Mouse (Mus musculus) limb, embryonic 10.5 days (tissue): ENCODE measurements around the gene Gzmk. TPM values are rescaled to one million over a fixed set of nuclear protein-coding genes. Genes with fewer than 3 reads are reported as not detected.
"Not testable (repeated sequence)": the region's sequence is repeated elsewhere in the genome, so short reads cannot be mapped to it uniquely, and the experiment has no call there.

Experiments used
- DNase-seq: peaks from one replicate; pipeline ENCODE4 v3.0.0-alpha.2; 2017; ENCODE audit warnings: low spot score
- H3K27ac ChIP-seq: fragments of 300-500 bp; sonication (generic); 2 replicates; pipeline ENCODE4 v1.5.1; 2016; ENCODE audit warnings: mild to moderate bottlenecking
- H3K27me3 ChIP-seq: fragments of 300-500 bp; sonication (generic); 2 replicates; pipeline ENCODE4 v1.6.1; 2016; ENCODE audit warnings: low read depth, mild to moderate bottlenecking; ENCODE audit not compliant: poor library complexity, severe bottlenecking
- H3K36me3 ChIP-seq: fragments of 300-500 bp; sonication (generic); 2 replicates; pipeline ENCODE4 v1.6.1; 2016; ENCODE audit warnings: mild to moderate bottlenecking, moderate library complexity
- H3K4me1 ChIP-seq: fragments of 300-500 bp; sonication (generic); 2 replicates; pipeline ENCODE4 v1.6.1; 2016
- H3K4me3 ChIP-seq: fragments of 300-500 bp; sonication (generic); 2 replicates; pipeline ENCODE4 v1.5.1; 2016; ENCODE audit warnings: mild to moderate bottlenecking, moderate library complexity
- H3K9me3 ChIP-seq: fragments of 300-500 bp; sonication (generic); replicated peaks from 2 replicates; pipeline ENCODE4 v1.6.1; 2016; ENCODE audit warnings: mild to moderate bottlenecking
- WGBS: fragments of 180-500 bp; shearing (Covaris S2); methylation state at CpG from one replicate; pipeline ENCODE4 v1.1.7; 2016; 5-methylcytosine and 5-hydroxymethylcytosine counted together
- polyA plus RNA-seq: library from polyadenylated mRNA; unstranded; fragments of >200 nt; fragmentation: Nextera tagmentation; extraction: Ambion mirVana; gene quantifications from 2 replicates; pipeline ENCODE4 v1.2.1, GENCODE M21; 2016

Gene Gzmk
- not detected in 2 replicates for polyA plus RNA-seq

- WGBS = 64% methylated on average over 7 of the region's 7 CpGs
- Histone ChIP-seq H3K4me1 (no peaks in the 10 kb centered on the region), H3K4me3 (no peak within 1 kb of the TSS), H3K27ac (no peak within 1 kb of the TSS), H3K36me3 (no peaks in the 10 kb centered on the region), H3K9me3 (no peaks in the 10 kb centered on the region), H3K27me3 (no peaks in the 10 kb centered on the region)
- DNase-seq = peak; percentile 26
Observed at GRCm38 (mm10) chr13:113225811-113226210, at the start of gene Gzmk. Gzmk (minus strand) TSS chr13:113225908.

- Histone ChIP-seq H3K27ac (no peak overlapping the region), H3K9me3 (no peaks in the 10 kb centered on the region), H3K27me3 (no peaks in the 10 kb centered on the region), H3K4me3 (no peak overlapping the region), H3K36me3 (no peaks in the 10 kb centered on the region), H3K4me1 (peaks cover 6% of the 10 kb centered on the region; the same call in 1 of the 2 replicates)
- WGBS = 92% methylated on average over 8 of the region's 8 CpGs
- no peak for DNase-seq
Observed at GRCm38 (mm10) chr13:113271189-113271588, 45.5 kb upstream of the Gzmk start.

GRCm38 (mm10) chr13:113269777-113270776 is 44.4 kb upstream of the Gzmk start:
- WGBS = 56% methylated on average over 18 of the region's 18 CpGs
- H3K27me3 ChIP-seq = no peaks in the 10 kb centered on the region

GRCm38 (mm10) chr13:113267204-113267603 is 41.5 kb upstream of the Gzmk start:
- no peaks in the 10 kb centered on the region for H3K27me3 ChIP-seq
- no peaks in the 10 kb centered on the region for H3K9me3 ChIP-seq
- WGBS = 94% methylated on average over 3 of the region's 3 CpGs
- no peak overlapping the region for H3K4me3 ChIP-seq
- no peak overlapping the region for H3K27ac ChIP-seq
- H3K36me3 ChIP-seq = no peaks in the 10 kb centered on the region
- no peak for DNase-seq
- peaks cover 6% of the 10 kb centered on the region; the same call in 1 of the 2 replicates for H3K4me1 ChIP-seq

More at GRCm38 (mm10) chr13:113269777-113270776, 44.4 kb upstream of the Gzmk start:
- H3K4me1 ChIP-seq = peaks cover 6% of the 10 kb centered on the region; the same call in 1 of the 2 replicates
- DNase-seq = peak; percentile 88
- H3K4me3 ChIP-seq = no peak overlapping the region
- H3K36me3 ChIP-seq = no peaks in the 10 kb centered on the region
- no peaks in the 10 kb centered on the region for H3K9me3 ChIP-seq
- peak overlapping the region; percentile 75 for H3K27ac ChIP-seq

GRCm38 (mm10) chr13:113266495-113266951 is 40.8 kb upstream of the Gzmk start:
- 34% methylated on average over 9 of the region's 9 CpGs for WGBS
- H3K27ac ChIP-seq = no peak overlapping the region

GRCm38 (mm10) chr13:113265257-113265656 is 39.5 kb upstream of the Gzmk start:
- 37% methylated on average over 13 of the region's 13 CpGs for WGBS
- Histone ChIP-seq H3K36me3 (no peaks in the 10 kb centered on the region), H3K4me3 (no peak overlapping the region), H3K4me1 (peaks cover 4% of the 10 kb centered on the region; the same call in 1 of the 2 replicates), H3K27me3 (no peaks in the 10 kb centered on the region), H3K27ac (no peak overlapping the region), H3K9me3 (no peaks in the 10 kb centered on the region)
- DNase-seq = peak; percentile 73

More at GRCm38 (mm10) chr13:113266495-113266951, 40.8 kb upstream of the Gzmk start:
- Histone ChIP-seq H3K4me1 (peaks cover 6% of the 10 kb centered on the region; the same call in 1 of the 2 replicates), H3K27me3 (no peaks in the 10 kb centered on the region), H3K4me3 (no peak overlapping the region), H3K36me3 (no peaks in the 10 kb centered on the region), H3K9me3 (no peaks in the 10 kb centered on the region)
- DNase-seq = peak; percentile 84

GRCm38 (mm10) chr13:113262822-113263221 is 37.1 kb upstream of the Gzmk start:
- DNase-seq = no peak
- Histone ChIP-seq H3K4me3 (no peak overlapping the region), H3K36me3 (no peaks in the 10 kb centered on the region), H3K9me3 (no peaks in the 10 kb centered on the region), H3K27ac (no peak overlapping the region), H3K27me3 (no peaks in the 10 kb centered on the region), H3K4me1 (no peaks in the 10 kb centered on the region)
- WGBS = 92% methylated on average over 12 of the region's 12 CpGs

GRCm38 (mm10) chr13:113259237-113259636 is 33.5 kb upstream of the Gzmk start:
- no peaks in the 10 kb centered on the region for H3K9me3 ChIP-seq
- no peak overlapping the region for H3K4me3 ChIP-seq
- H3K36me3 ChIP-seq = no peaks in the 10 kb centered on the region
- H3K4me1 ChIP-seq = no peaks in the 10 kb centered on the region
- DNase-seq = no peak
- no peak overlapping the region for H3K27ac ChIP-seq
- H3K27me3 ChIP-seq = no peaks in the 10 kb centered on the region
- WGBS = 93% methylated on average over 5 of the region's 5 CpGs

- no peaks in the 10 kb centered on the region for H3K4me1 ChIP-seq
- WGBS = 40% methylated on average over 5 of the region's 5 CpGs
- DNase-seq = no peak
Observed at GRCm38 (mm10) chr13:113257190-113257589, 31.5 kb upstream of the Gzmk start.

GRCm38 (mm10) chr13:113256766-113257165 is 31.1 kb upstream of the Gzmk start:
- 94% methylated on average over 2 of the region's 2 CpGs for WGBS
- H3K27ac ChIP-seq = no peak overlapping the region
- no peaks in the 10 kb centered on the region for H3K36me3 ChIP-seq
- no peak overlapping the region for H3K4me3 ChIP-seq
- no peaks in the 10 kb centered on the region for H3K9me3 ChIP-seq
- no peak for DNase-seq
- H3K4me1 ChIP-seq = no peaks in the 10 kb centered on the region
- no peaks in the 10 kb centered on the region for H3K27me3 ChIP-seq

More at GRCm38 (mm10) chr13:113257190-113257589, 31.5 kb upstream of the Gzmk start:
- no peaks in the 10 kb centered on the region for H3K27me3 ChIP-seq
- H3K27ac ChIP-seq = no peak overlapping the region
- H3K4me3 ChIP-seq = no peak overlapping the region
- H3K9me3 ChIP-seq = no peaks in the 10 kb centered on the region
- H3K36me3 ChIP-seq = no peaks in the 10 kb centered on the region

- not testable (repeated sequence) for H3K36me3 ChIP-seq, DNase-seq
Observed at GRCm38 (mm10) chr13:113252580-113252979, 26.9 kb upstream of the Gzmk start.

GRCm38 (mm10) chr13:113245025-113245424 is 19.3 kb upstream of the Gzmk start:
- Histone ChIP-seq H3K27ac (no peak overlapping the region), H3K4me3 (no peak overlapping the region), H3K9me3 (no peaks in the 10 kb centered on the region), H3K4me1 (peaks cover 10% of the 10 kb centered on the region), H3K27me3 (no peaks in the 10 kb centered on the region), H3K36me3 (no peaks in the 10 kb centered on the region)
- WGBS = 83% methylated on average over 8 of the region's 8 CpGs
- no peak for DNase-seq

More at GRCm38 (mm10) chr13:113252580-113252979, 26.9 kb upstream of the Gzmk start:
- H3K27me3 ChIP-seq, H3K9me3 ChIP-seq, H3K27ac ChIP-seq, H3K4me1 ChIP-seq, H3K4me3 ChIP-seq: not testable (repeated sequence)
- 86% methylated on average over 7 of the region's 7 CpGs for WGBS

- 53% methylated on average over 6 of the region's 6 CpGs for WGBS
- peaks cover 10% of the 10 kb centered on the region for H3K4me1 ChIP-seq
- no peak overlapping the region for H3K4me3 ChIP-seq
- no peaks in the 10 kb centered on the region for H3K27me3 ChIP-seq
- H3K36me3 ChIP-seq = no peaks in the 10 kb centered on the region
- H3K9me3 ChIP-seq = no peaks in the 10 kb centered on the region
- H3K27ac ChIP-seq = peak overlapping the region; percentile 58
- DNase-seq = peak; percentile 21
Observed at GRCm38 (mm10) chr13:113242129-113242528, 16.4 kb upstream of the Gzmk start.
